Mouse (Mus musculus) neural tube, embryonic 14.5 days (tissue): ENCODE results near the gene Shtn1. TPM values are rescaled to one million over a fixed set of nuclear protein-coding genes. Genes with fewer than 3 reads are reported as not detected.
A peak's percentile ranks its signal among the peaks of the same experiment; 100 is the strongest.

ENCODE experiments used
- ATAC-seq: fragments of 200-750 bp; cut with Nextera tagmentation; 2 replicates; pipeline ENCODE4 v1.8.0; 2017; ENCODE audit warnings: low read depth, mild to moderate bottlenecking, moderate TSS enrichment, moderate library complexity
- H3K27ac ChIP-seq: fragments of 300-500 bp; sonication (generic); 2 replicates; pipeline ENCODE4 v1.5.1; 2014; ENCODE audit warnings: low read depth, mild to moderate bottlenecking, control low read depth, low read length, moderate library complexity, mixed read lengths
- H3K27me3 ChIP-seq: fragments of 300-500 bp; sonication (generic); 2 replicates; pipeline ENCODE4 v1.6.1; 2014; ENCODE audit warnings: low read length; ENCODE audit not compliant: control insufficient read depth, insufficient read depth
- H3K36me3 ChIP-seq: fragments of 300-500 bp; sonication (generic); 2 replicates; pipeline ENCODE4 v1.6.1; 2014; ENCODE audit warnings: low read length, mixed read lengths; ENCODE audit not compliant: control insufficient read depth, insufficient read depth
- H3K4me1 ChIP-seq: fragments of 300-500 bp; sonication (generic); 2 replicates; pipeline ENCODE4 v1.6.1; 2014; ENCODE audit warnings: low read length; ENCODE audit not compliant: control insufficient read depth, insufficient read depth
- H3K4me2 ChIP-seq: fragments of 300-500 bp; sonication (generic); 2 replicates; pipeline ENCODE4 v1.6.1; 2014; ENCODE audit warnings: mild to moderate bottlenecking, low read depth, low read length, control low read depth
- H3K4me3 ChIP-seq: fragments of 300-500 bp; sonication (generic); 2 replicates; pipeline ENCODE4 v1.5.1; 2014; ENCODE audit warnings: low read depth, low read length, control low read depth, mixed read lengths
- H3K9ac ChIP-seq: fragments of 300-500 bp; sonication (generic); replicated peaks from 2 replicates; pipeline ENCODE4 v1.6.1; 2014; ENCODE audit warnings: low read depth, mild to moderate bottlenecking, control low read depth, low read length, mixed read lengths
- H3K9me3 ChIP-seq: fragments of 300-500 bp; sonication (generic); 2 replicates; pipeline ENCODE4 v1.6.1; 2016; ENCODE audit warnings: low read length; ENCODE audit not compliant: control insufficient read depth
- WGBS: fragments of 180-500 bp; shearing (Covaris S2); extraction: QIAGEN DNeasy Blood & Tissue Kit; methylation state at CpG from one replicate; pipeline ENCODE4 v1.1.7; 2014; 5-methylcytosine and 5-hydroxymethylcytosine counted together
- polyA plus RNA-seq: library from polyadenylated mRNA; unstranded; fragments of >200 nt; fragmentation: Nextera tagmentation; extraction: Ambion mirVana; gene quantifications from 2 replicates; pipeline ENCODE4 v1.2.1, GENCODE M21; 2014

Gene Shtn1
- polyA plus RNA-seq, 1 experiment from 2014 or later, result 54.9 TPM

- no peak overlapping the region for H3K27ac ChIP-seq
- peaks cover 40% of the 10 kb centered on the region for H3K27me3 ChIP-seq
- no peak overlapping the region for H3K4me3 ChIP-seq
- H3K4me2 ChIP-seq, result no peak overlapping the region
- H3K9ac ChIP-seq, result no peak overlapping the region
- ATAC-seq, result no peak
- H3K4me1 ChIP-seq, result peaks cover 5% of the 10 kb centered on the region; the same call in 1 of the 2 replicates
- 24% methylated on average over 13 of the region's 13 CpGs for WGBS
- no peaks in the 10 kb centered on the region for H3K9me3 ChIP-seq
- no peaks in the 10 kb centered on the region for H3K36me3 ChIP-seq
These were observed 105.1 kb downstream of the Shtn1 start for GRCm38 (mm10) chr19:58970826-58971225.

DNA sequence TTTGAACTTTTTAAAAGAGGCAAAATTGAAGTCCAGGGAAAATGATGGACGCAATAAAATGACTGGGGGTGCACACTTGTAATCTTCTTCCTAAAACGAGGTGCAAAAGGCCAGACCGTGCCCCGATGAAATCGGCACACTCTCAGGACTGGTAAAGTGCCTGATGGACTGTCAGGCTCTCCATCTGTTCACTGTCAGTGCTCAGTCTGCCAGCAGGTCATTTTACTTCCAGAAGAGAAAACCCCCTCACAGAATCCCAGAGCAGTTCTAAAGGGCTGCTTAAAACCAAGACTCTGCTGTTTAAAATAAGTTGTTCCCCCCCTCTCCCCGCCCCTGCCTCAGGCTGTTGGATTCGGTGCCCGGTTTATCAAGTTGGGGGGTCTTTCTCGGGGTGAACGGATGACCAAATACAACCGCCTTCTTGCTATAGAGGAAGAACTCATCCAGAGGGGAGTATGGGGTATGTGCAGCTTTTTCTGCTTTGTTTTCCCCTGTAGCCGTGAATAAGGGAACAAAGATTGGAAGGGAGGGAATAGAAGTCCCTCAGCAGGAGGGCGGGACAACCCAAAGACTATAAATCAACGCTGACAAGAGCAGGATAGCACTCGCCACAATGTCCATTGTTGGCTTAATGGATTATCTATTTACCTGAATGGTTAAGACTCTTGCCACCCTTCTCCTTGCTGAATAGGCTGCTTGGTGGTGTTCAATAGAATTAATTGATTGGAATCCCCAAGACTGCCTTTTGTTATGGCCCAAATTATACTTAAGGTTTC is 107.0 kb downstream of the Shtn1 start:
- no peak overlapping the region for H3K4me2 ChIP-seq
- peaks cover 35% of the 10 kb centered on the region for H3K27me3 ChIP-seq
- H3K4me1 ChIP-seq, result peaks cover 5% of the 10 kb centered on the region; the same call in 1 of the 2 replicates
- WGBS, result 14% methylated on average over 15 of the region's 15 CpGs
- no peaks in the 10 kb centered on the region for H3K36me3 ChIP-seq
- H3K4me3 ChIP-seq, result no peak overlapping the region
- H3K27ac ChIP-seq, result no peak overlapping the region
- H3K9me3 ChIP-seq, result no peaks in the 10 kb centered on the region
- ATAC-seq, result peak; percentile 34; the same call in 1 of the 2 replicates
- H3K9ac ChIP-seq, result no peak overlapping the region

DNA sequence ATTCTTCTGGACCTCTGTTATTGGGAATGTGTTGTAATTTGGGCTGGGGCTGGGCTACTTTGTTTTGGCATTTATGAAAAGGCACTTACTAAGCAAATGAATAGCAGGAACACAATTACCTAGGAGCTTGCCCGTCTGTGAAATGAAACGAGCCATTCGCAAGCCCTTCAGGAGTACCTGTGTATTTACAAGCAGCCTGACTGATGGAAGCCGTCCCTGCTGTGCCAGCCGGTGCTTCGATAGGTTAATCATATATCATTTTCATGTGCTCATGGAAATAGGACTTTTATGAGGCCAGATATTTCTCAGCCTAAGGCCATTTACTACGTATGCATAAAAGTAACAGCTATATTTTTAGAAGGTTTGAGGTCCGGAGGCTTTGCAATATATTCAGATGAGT is 112.9 kb downstream of the Shtn1 start:
- Histone ChIP-seq H3K4me1 (no peaks in the 10 kb centered on the region), H3K4me3 (no peak overlapping the region), H3K27me3 (peaks cover 10% of the 10 kb centered on the region), H3K4me2 (no peak overlapping the region), H3K27ac (no peak overlapping the region), H3K36me3 (no peaks in the 10 kb centered on the region), H3K9ac (no peak overlapping the region), H3K9me3 (no peaks in the 10 kb centered on the region)
- peak; percentile 56; the same call in 1 of the 2 replicates for ATAC-seq
- 43% methylated on average over 8 of the region's 8 CpGs for WGBS

DNA sequence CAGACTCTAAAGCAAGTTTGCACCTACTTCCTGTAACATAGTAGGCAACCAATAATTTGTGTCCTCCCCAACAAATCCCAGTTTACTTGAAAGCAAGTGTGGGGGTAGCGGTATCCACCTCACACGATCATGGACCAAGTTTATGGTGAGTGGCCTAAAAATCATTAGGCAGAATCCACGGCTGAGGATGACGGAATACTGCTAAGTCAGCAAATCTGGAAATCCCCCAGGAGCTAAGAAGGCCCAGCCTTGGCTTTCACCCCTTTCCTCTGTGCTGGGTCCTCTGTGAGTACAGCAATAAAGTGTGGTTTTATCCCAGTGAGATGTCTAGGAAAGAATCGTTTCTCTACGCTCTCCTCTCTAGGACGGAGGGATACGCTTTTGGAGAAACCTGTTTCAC is 121.1 kb downstream of the Shtn1 start:
- Histone ChIP-seq H3K36me3 (no peaks in the 10 kb centered on the region), H3K9ac (no peak overlapping the region), H3K9me3 (no peaks in the 10 kb centered on the region), H3K27ac (no peak overlapping the region), H3K27me3 (0 out of 2 replicates have a peak, but pooled peaks cover 2% of the 10 kb centered on the region), H3K4me3 (no peak overlapping the region), H3K4me1 (no peaks in the 10 kb centered on the region), H3K4me2 (no peak overlapping the region)
- WGBS, result 92% methylated on average over 8 of the region's 8 CpGs
- ATAC-seq, result no peak

- Histone ChIP-seq H3K27ac (no peak overlapping the region), H3K4me1 (no peaks in the 10 kb centered on the region), H3K4me3 (no peak overlapping the region), H3K9ac (no peak overlapping the region), H3K36me3 (no peaks in the 10 kb centered on the region), H3K27me3 (0 out of 2 replicates have a peak, but pooled peaks cover 2% of the 10 kb centered on the region), H3K4me2 (no peak overlapping the region), H3K9me3 (no peaks in the 10 kb centered on the region)
- 84% methylated on average over 12 of the region's 13 CpGs for WGBS
- no peak for ATAC-seq
These were observed 123.7 kb downstream of the Shtn1 start for GRCm38 (mm10) chr19:58952236-58952635.

DNA sequence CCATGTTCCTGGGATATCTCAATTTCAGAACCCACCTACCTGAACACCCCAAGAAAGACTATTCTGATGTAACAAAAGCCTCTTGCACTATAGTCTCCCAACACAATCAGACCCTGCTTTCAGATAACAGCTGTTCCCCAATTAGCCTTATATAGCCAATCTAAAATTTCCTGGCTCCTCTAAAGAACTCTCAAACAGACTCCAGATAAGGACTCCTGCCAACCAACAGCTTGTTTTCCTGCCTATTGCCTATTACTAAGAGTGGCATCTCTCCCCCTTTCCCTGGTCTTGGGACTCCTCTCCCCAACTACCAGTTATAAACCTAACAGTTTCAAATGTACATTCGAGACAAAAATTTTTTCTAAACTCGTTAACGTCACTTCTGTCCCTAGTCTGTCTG is 124.4 kb downstream of the Shtn1 start:
- no peak overlapping the region for H3K4me3 ChIP-seq
- H3K27me3 ChIP-seq, result 0 out of 2 replicates have a peak, but pooled peaks cover 2% of the 10 kb centered on the region
- no peak overlapping the region for H3K27ac ChIP-seq
- no peaks in the 10 kb centered on the region for H3K4me1 ChIP-seq
- no peaks in the 10 kb centered on the region for H3K9me3 ChIP-seq
- no peak overlapping the region for H3K4me2 ChIP-seq
- WGBS, result 93% methylated on average over 3 of the region's 3 CpGs
- no peaks in the 10 kb centered on the region for H3K36me3 ChIP-seq
- no peak overlapping the region for H3K9ac ChIP-seq
- ATAC-seq, result no peak

GRCm38 (mm10) chr19:58945959-58946358 is 129.9 kb downstream of the Shtn1 start:
- WGBS, result 88% methylated on average over 7 of the region's 7 CpGs
- no peak overlapping the region for H3K9ac ChIP-seq
- no peak for ATAC-seq

DNA sequence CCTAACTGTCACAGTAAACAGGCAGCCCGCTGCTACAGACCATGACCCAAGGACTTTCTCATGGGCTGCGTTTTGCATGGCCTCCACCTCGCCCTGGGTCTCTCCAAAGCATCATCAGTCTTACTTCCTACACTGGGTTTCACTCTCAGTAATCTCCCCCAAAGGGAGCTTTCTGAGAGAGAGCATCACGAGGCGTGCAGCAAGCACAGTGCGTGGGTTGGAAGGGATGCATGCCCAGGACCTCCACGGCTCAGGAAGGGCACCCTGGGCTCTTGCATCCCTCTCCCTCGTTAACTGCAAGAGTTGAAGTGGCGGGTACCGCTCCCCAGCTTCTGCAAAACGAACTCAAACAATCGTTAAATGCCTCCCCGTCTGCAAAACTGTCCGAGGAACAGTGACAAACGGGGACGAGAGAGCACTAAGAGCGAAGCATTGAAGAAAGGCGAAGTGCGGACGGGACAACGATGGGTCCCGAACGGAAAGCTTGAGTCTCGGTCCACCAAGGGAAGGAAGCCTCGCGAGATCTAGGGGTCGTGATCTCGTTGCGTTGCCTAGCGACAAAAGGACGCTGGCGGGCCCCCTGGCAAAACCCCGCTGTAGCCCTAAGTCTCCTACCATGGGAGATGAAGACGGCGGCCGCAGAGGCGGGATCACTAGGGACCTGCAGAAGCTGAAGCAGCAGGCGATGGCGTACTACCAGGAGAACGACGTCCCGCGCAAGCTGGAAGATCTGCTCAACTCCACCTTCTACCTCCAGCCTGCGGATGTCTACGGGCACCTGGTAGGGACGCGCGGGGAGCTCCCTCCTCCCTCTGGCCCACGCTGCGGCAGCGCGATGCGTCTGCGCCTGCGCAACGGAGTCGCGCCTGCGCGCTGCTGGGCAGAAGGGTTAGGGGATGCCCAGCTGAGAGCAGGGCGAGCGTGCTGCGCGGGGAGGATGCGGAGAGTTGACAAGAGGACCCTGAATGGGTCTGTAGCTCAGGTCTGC is 132.8 kb downstream of the Shtn1 start, which contains the start of the genes Eno4 and Hspa12a:
Gene Eno4 (plus strand): TSS at position 585 of the 988 bp plus-strand sequence.
Gene Hspa12a (minus strand): TSS at position 814 of the 988 bp plus-strand sequence.
- WGBS, result under 1% methylated on average over 64 of the region's 65 CpGs
- peak; percentile 97 for ATAC-seq
- H3K4me3 ChIP-seq, result peak within 1 kb of the TSS; percentile 62
- no peaks in the 10 kb centered on the region for H3K9me3 ChIP-seq
- no peaks in the 10 kb centered on the region for H3K27me3 ChIP-seq
- H3K9ac ChIP-seq, result peak within 1 kb of the TSS; percentile 74
- peaks cover 9% of the 10 kb centered on the region for H3K4me1 ChIP-seq
- peak within 1 kb of the TSS; percentile 58 for H3K27ac ChIP-seq
- H3K4me2 ChIP-seq, result peak within 1 kb of the TSS; percentile 94
- H3K36me3 ChIP-seq, result no peaks in the 10 kb centered on the region

More at GRCm38 (mm10) chr19:58945959-58946358, 129.9 kb downstream of the Shtn1 start:
- H3K9me3 ChIP-seq, result no peaks in the 10 kb centered on the region
- no peak overlapping the region for H3K27ac ChIP-seq
- H3K4me1 ChIP-seq, result peaks cover 9% of the 10 kb centered on the region
- no peak overlapping the region for H3K4me2 ChIP-seq
- H3K4me3 ChIP-seq, result no peak overlapping the region
- no peaks in the 10 kb centered on the region for H3K27me3 ChIP-seq
- H3K36me3 ChIP-seq, result no peaks in the 10 kb centered on the region
